Mouse (Mus musculus) gastrocnemius, adult 2 months (tissue): ENCODE data around the gene Gckr. TPM values are rescaled to one million over a fixed set of nuclear protein-coding genes. Genes with fewer than 3 reads are reported as not detected.
A peak's percentile ranks its signal among the peaks of the same experiment; 100 is the strongest.

Experiments used
- DNase-seq: peaks from one replicate; pipeline ENCODE4 v3.0.0; 2022
- H3K27ac ChIP-seq: fragments of 200-600 bp; 2 replicates; pipeline ENCODE4 v1.8.1; 2022; ENCODE audit warnings: mild to moderate bottlenecking
- H3K4me3 ChIP-seq: fragments of 200-600 bp; 2 replicates; pipeline ENCODE4 v1.8.1; 2022; ENCODE audit warnings: mild to moderate bottlenecking, moderate library complexity
- CTCF ChIP-seq: fragments of 200-600 bp; IDR thresholded peaks from 2 replicates; pipeline ENCODE4 v1.8.1; 2022; ENCODE audit warnings: antibody characterized with exemption, mild to moderate bottlenecking, moderate library complexity
- intact Hi-C: fragments of 180-260 bp; cut with DNase I; formaldehyde crosslinking; loops from one replicate; pipeline ENCODE4 v1.15.1; 2025
- total RNA-seq, 2 experiments: library from RNA; stranded (reverse); gene quantifications; 2 replicates each; pipeline ENCODE4 v1.2.3; 2021

Gckr gene
- total RNA-seq, 2 experiments from 2014 or later: not detected

- no peak overlapping the region for H3K27ac ChIP-seq
- no peak for TF ChIP-seq CTCF
- H3K4me3 ChIP-seq: no peak overlapping the region
- intact Hi-C loops: no loop called here
- DNase-seq: no peak
Observed at GRCm38 (mm10) chr5:31273018-31273417, 24.2 kb upstream of the Gckr start.

- intact Hi-C loops: no loop called here
- TF ChIP-seq CTCF: no peak
- Histone ChIP-seq H3K27ac (no peak overlapping the region), H3K4me3 (no peak overlapping the region)
- DNase-seq: no peak
Observed at GRCm38 (mm10) chr5:31279245-31279988, 17.8 kb upstream of the Gckr start.

- H3K4me3 ChIP-seq: no peak overlapping the region
- no peak for DNase-seq
- intact Hi-C loops: no loop called here
- H3K27ac ChIP-seq: peak overlapping the region; percentile 63
- TF ChIP-seq CTCF: no peak
Observed at GRCm38 (mm10) chr5:31288225-31288624, 9.0 kb upstream of the Gckr start.

GRCm38 (mm10) chr5:31288655-31289054 lies 8.6 kb upstream of the Gckr start:
- intact Hi-C loops: no loop called here
- H3K4me3 ChIP-seq: no peak overlapping the region
- DNase-seq: no peak
- H3K27ac ChIP-seq: peak overlapping the region; percentile 63
- no peak for TF ChIP-seq CTCF

GRCm38 (mm10) chr5:31289626-31290230 lies 7.5 kb upstream of the Gckr start:
- no peak overlapping the region for H3K27ac ChIP-seq
- intact Hi-C loops: loop anchor here (2.0 to 10.0 kb wide), 2 partner anchors 49 to 245 kb away; partner anchors contain the start of genes Atraid, Gm9970, Nrbp1 and Slc5a6
- no peak overlapping the region for H3K4me3 ChIP-seq
- no peak for TF ChIP-seq CTCF
- DNase-seq: no peak

- Histone ChIP-seq H3K4me3 (peak within 1 kb of the TSS; percentile 80), H3K27ac (peak within 1 kb of the TSS; percentile 94)
- intact Hi-C loops: loop anchor here (2.0 to 10.0 kb wide), 2 partner anchors 50 to 246 kb away; partner anchors contain the start of genes Atraid, Gm9970, Nrbp1 and Slc5a6
- DNase-seq: peak; percentile 98
- TF ChIP-seq CTCF: no peak
Observed at GRCm38 (mm10) chr5:31290521-31291360, 6.5 kb upstream of the Gckr start, which contains the start of gene Ift172. Ift172 (minus strand) TSS chr5:31291116.

- no peak for TF ChIP-seq CTCF
- Histone ChIP-seq H3K4me3 (peak overlapping the region; percentile 80), H3K27ac (peak overlapping the region; percentile 94)
- intact Hi-C loops: loop anchor here (2.0 to 10.0 kb wide), 2 partner anchors 51 to 247 kb away; partner anchors contain the start of genes Atraid, Gm9970, Nrbp1 and Slc5a6
- DNase-seq: no peak
Observed at GRCm38 (mm10) chr5:31291361-31291688, 5.9 kb upstream of the Gckr start.

GRCm38 (mm10) chr5:31294964-31295605 lies 2.2 kb upstream of the Gckr start:
- intact Hi-C loops: loop anchor here (10.0 kb wide), 1 partner anchor 250 kb away; the partner anchor contains the start of genes Atraid and Slc5a6
- Histone ChIP-seq H3K27ac (peak overlapping the region; percentile 68), H3K4me3 (peak overlapping the region; percentile 76)
- no peak for DNase-seq
- TF ChIP-seq CTCF: no peak

GRCm38 (mm10) chr5:31295606-31296141 lies 1.6 kb upstream of the Gckr start, which contains the start of gene Fndc4:
Fndc4 (minus strand) TSS chr5:31296080.
- peak within 1 kb of the TSS; percentile 68 for H3K27ac ChIP-seq
- intact Hi-C loops: loop anchor here (10.0 kb wide), 1 partner anchor 251 kb away; the partner anchor contains the start of genes Atraid and Slc5a6
- TF ChIP-seq CTCF: no peak
- DNase-seq: peak; percentile 48
- peak within 1 kb of the TSS; percentile 76 for H3K4me3 ChIP-seq

GRCm38 (mm10) chr5:31297981-31298380 lies 738 bp downstream of the Gckr start:
- intact Hi-C loops: loop anchor here (10.0 kb wide), 1 partner anchor 253 kb away; the partner anchor contains the start of genes Atraid and Slc5a6
- Histone ChIP-seq H3K4me3 (no peak overlapping the region), H3K27ac (no peak overlapping the region)
- TF ChIP-seq CTCF: no peak
- DNase-seq: no peak

GRCm38 (mm10) chr5:31298486-31298885 lies 1.2 kb downstream of the Gckr start:
- no peak for DNase-seq
- intact Hi-C loops: loop anchor here (10.0 kb wide), 1 partner anchor 254 kb away; the partner anchor contains the start of genes Atraid and Slc5a6

More at GRCm38 (mm10) chr5:31298486-31298885, 1.2 kb downstream of the Gckr start:
- H3K4me3 ChIP-seq: no peak overlapping the region
- H3K27ac ChIP-seq: no peak overlapping the region
- no peak for TF ChIP-seq CTCF
